Mouse (Mus musculus): Measurements from ENCODE around the gene BC049352. TPM values are rescaled to one million over a fixed set of nuclear protein-coding genes. Genes with fewer than 3 reads are reported as not detected.

BC049352 gene
- total and polyA plus RNA-seq, 3 experiments: 0.17 TPM; not detected in 2

GRCm38 (mm10) chr9:45255431-45255830 is 73.6 kb downstream of the BC049352 start:
- peaks cover 34 to 61% of the 10 kb centered on the region in 2 experiments for H3K36me3 ChIP-seq (replicated peaks in 1 of 2; ENCODE audit: control insufficient read depth in 1 of 2, insufficient read depth in 1 of 2, low read length in 1 of 2)
- no peak for DNase-seq (ENCODE audit: extremely low read depth)
- dilution Hi-C loops (cut with MboI; ENCODE audit: extremely low pct_ligation_motif_present, extremely low pct_unique_long_range_greater_than_20kb, low sequenced_read_pairs) (no loop called here), in situ Hi-C loops (cut with MboI; ENCODE audit: low pct_ligation_motif_present, low pct_unique_long_range_greater_than_20kb, low sequenced_read_pairs) (no loop called here)
- H3K4me2 ChIP-seq (ENCODE audit: insufficient read depth, low read depth, poor library complexity, severe bottlenecking): no peak overlapping the region
- no peaks in the 10 kb centered on the region for H3K79me2 ChIP-seq (replicated peaks; ENCODE audit: control insufficient read depth, extremely low read depth, insufficient read depth, poor library complexity, severe bottlenecking)
- H3K27ac ChIP-seq (ENCODE audit: insufficient read depth, low read depth): no peak overlapping the region
- no peak overlapping the region for H3K4me3 ChIP-seq (replicated peaks in 1 of 3; ENCODE audit: low read depth in 2 of 3, low read length in 2 of 3, poor library complexity in 1 of 3)
- H3K9ac ChIP-seq (ENCODE audit: insufficient read depth, low read depth): no peak overlapping the region
- TF ChIP-seq PAX5 (IDR thresholded peaks at IDR 0.05; ENCODE audit: low read length): no peak
- TF ChIP-seq USF2 (conservative IDR thresholded peaks at IDR 0.05; ENCODE audit: low read depth, low read length): no peak
- TF ChIP-seq MXI1 (IDR thresholded peaks at IDR 0.05; ENCODE audit: low read depth, low read length): no peak
- TF ChIP-seq JUN (IDR thresholded peaks at IDR 0.05; ENCODE audit: insufficient read depth, low read depth, low read length): no peak
- TF ChIP-seq MYC (IDR thresholded peaks at IDR 0.05; ENCODE audit: low read depth, low read length): no peak
- no peak for TF ChIP-seq E2F4 (IDR thresholded peaks at IDR 0.05; ENCODE audit: insufficient replicate concordance, low read depth, low read length)
- no peak for TF ChIP-seq GABPA (IDR thresholded peaks at IDR 0.05; ENCODE audit: insufficient replicate concordance, low read depth, low read length)
- TF ChIP-seq BHLHE40 (IDR thresholded peaks at IDR 0.05; ENCODE audit: low read depth, low read length): no peak
- no peak for TF ChIP-seq MAFK (IDR thresholded peaks at IDR 0.05; ENCODE audit: insufficient replicate concordance, low read length)
- TF ChIP-seq MEF2A (IDR thresholded peaks at IDR 0.05; ENCODE audit: borderline replicate concordance, low read depth, low read length): no peak
- no peak for TF ChIP-seq EP300 (IDR thresholded peaks at IDR 0.05; ENCODE audit: low read length)
- no peak for TF ChIP-seq RCOR1 (conservative IDR thresholded peaks at IDR 0.05; ENCODE audit: low read depth, low read length)
- no peak for TF ChIP-seq TBP (conservative IDR thresholded peaks at IDR 0.05; ENCODE audit: low read depth, low read length)
- no peak for TF ChIP-seq ETS1 (conservative IDR thresholded peaks at IDR 0.05; ENCODE audit: low read depth, low read length)
- no peak for TF ChIP-seq ZNF384 (IDR thresholded peaks at IDR 0.05; ENCODE audit: low read depth, low read length)
- TF ChIP-seq SMC3 (IDR thresholded peaks at IDR 0.05; ENCODE audit: low read depth, low read length): no peak
- TF ChIP-seq NELFE (IDR thresholded peaks at IDR 0.05; ENCODE audit: low read depth, low read length): no peak
- no peak for TF ChIP-seq ZKSCAN1 (IDR thresholded peaks at IDR 0.05; ENCODE audit: borderline replicate concordance, low read depth, low read length)
- peaks cover 12 to 57% of the 10 kb centered on the region in 2 experiments for H3K4me1 ChIP-seq (ENCODE audit: control insufficient read depth in 1 of 2, insufficient read depth in 2 of 2)
- H3K9me3 ChIP-seq (replicated peaks; ENCODE audit: low read length): no peaks in the 10 kb centered on the region
- H3K27me3 ChIP-seq (replicated peaks): no peaks in the 10 kb centered on the region

DNA sequence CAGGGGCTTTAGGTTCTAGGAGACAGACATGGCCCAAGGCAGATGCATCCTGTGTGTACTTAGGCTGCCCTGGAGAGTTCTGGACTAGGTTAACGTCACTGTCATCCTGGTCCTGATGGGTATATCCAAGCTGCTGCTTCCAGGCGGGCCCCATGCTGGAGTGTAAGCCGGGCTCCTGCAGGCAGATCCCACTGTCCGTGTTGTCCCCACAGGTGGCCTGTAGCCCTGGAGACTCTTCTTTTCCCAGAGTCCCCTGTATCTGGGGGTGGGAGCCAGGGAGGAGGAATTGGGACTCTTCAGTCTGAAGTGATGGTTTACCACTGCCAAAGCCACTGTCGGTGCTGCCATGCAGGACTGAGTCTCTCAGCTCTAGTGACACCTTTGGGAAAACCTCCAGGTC is 74.2 kb downstream of the BC049352 start:
- no peaks in the 10 kb centered on the region for H3K9me3 ChIP-seq (replicated peaks; ENCODE audit: low read length)
- H3K36me3 ChIP-seq (replicated peaks in 1 of 2; ENCODE audit: control insufficient read depth in 1 of 2, insufficient read depth in 1 of 2, low read length in 1 of 2): peaks cover 34 to 65% of the 10 kb centered on the region in 2 experiments
- dilution Hi-C loops (cut with MboI; ENCODE audit: extremely low pct_ligation_motif_present, extremely low pct_unique_long_range_greater_than_20kb, low sequenced_read_pairs): no loop called here
- no peaks in the 10 kb centered on the region for H3K27me3 ChIP-seq (replicated peaks)
- H3K9ac ChIP-seq (ENCODE audit: insufficient read depth, low read depth): no peak overlapping the region
- H3K4me1 ChIP-seq (ENCODE audit: control insufficient read depth in 1 of 2, insufficient read depth in 2 of 2): peaks cover 11 to 52% of the 10 kb centered on the region in 2 experiments
- no peak overlapping the region for H3K4me2 ChIP-seq (ENCODE audit: insufficient read depth, low read depth, poor library complexity, severe bottlenecking)
- H3K27ac ChIP-seq (ENCODE audit: insufficient read depth, low read depth): no peak overlapping the region
- DNase-seq (ENCODE audit: extremely low read depth): no peak
- no peak overlapping the region for H3K4me3 ChIP-seq (replicated peaks in 1 of 3; ENCODE audit: low read depth in 2 of 3, low read length in 2 of 3, poor library complexity in 1 of 3)
- in situ Hi-C loops (cut with MboI; ENCODE audit: low pct_ligation_motif_present, low pct_unique_long_range_greater_than_20kb, low sequenced_read_pairs): no loop called here
- TF ChIP-seq ETS1 (conservative IDR thresholded peaks at IDR 0.05; ENCODE audit: low read depth, low read length): no peak
- no peak for TF ChIP-seq MAFK (IDR thresholded peaks at IDR 0.05; ENCODE audit: insufficient replicate concordance, low read length)
- TF ChIP-seq PAX5 (IDR thresholded peaks at IDR 0.05; ENCODE audit: low read length): no peak
- no peak for TF ChIP-seq MYC (IDR thresholded peaks at IDR 0.05; ENCODE audit: low read depth, low read length)
- no peak for TF ChIP-seq BHLHE40 (IDR thresholded peaks at IDR 0.05; ENCODE audit: low read depth, low read length)
- TF ChIP-seq JUND (conservative IDR thresholded peaks at IDR 0.05; ENCODE audit: low read depth, low read length): no peak
- no peak for TF ChIP-seq E2F4 (IDR thresholded peaks at IDR 0.05; ENCODE audit: insufficient replicate concordance, low read depth, low read length)
- no peak for TF ChIP-seq MAX (IDR thresholded peaks at IDR 0.05; ENCODE audit: low read length)
- no peak for TF ChIP-seq ELF1 (IDR thresholded peaks at IDR 0.05; ENCODE audit: low read depth, low read length)
- TF ChIP-seq TBP (conservative IDR thresholded peaks at IDR 0.05; ENCODE audit: low read depth, low read length): no peak
- no peak for TF ChIP-seq EP300 (IDR thresholded peaks at IDR 0.05; ENCODE audit: low read length)
- TF ChIP-seq NELFE (IDR thresholded peaks at IDR 0.05; ENCODE audit: low read depth, low read length): no peak
- no peak for TF ChIP-seq POLR2A (IDR thresholded peaks at IDR 0.05; ENCODE audit: low read depth, low read length)
- TF ChIP-seq SMC3 (IDR thresholded peaks at IDR 0.05; ENCODE audit: low read depth, low read length): no peak
- no peak for TF ChIP-seq IRF4 (IDR thresholded peaks at IDR 0.05; ENCODE audit: low read depth, low read length)
- TF ChIP-seq CHD1 (IDR thresholded peaks at IDR 0.05; ENCODE audit: low read depth, low read length): no peak
- H3K79me2 ChIP-seq (replicated peaks; ENCODE audit: control insufficient read depth, extremely low read depth, insufficient read depth, poor library complexity, severe bottlenecking): no peaks in the 10 kb centered on the region

Data from CH12.LX (cell line).